13 mouse cellular contexts compared by ENCODE assay signal in the genomic region with DNA sequence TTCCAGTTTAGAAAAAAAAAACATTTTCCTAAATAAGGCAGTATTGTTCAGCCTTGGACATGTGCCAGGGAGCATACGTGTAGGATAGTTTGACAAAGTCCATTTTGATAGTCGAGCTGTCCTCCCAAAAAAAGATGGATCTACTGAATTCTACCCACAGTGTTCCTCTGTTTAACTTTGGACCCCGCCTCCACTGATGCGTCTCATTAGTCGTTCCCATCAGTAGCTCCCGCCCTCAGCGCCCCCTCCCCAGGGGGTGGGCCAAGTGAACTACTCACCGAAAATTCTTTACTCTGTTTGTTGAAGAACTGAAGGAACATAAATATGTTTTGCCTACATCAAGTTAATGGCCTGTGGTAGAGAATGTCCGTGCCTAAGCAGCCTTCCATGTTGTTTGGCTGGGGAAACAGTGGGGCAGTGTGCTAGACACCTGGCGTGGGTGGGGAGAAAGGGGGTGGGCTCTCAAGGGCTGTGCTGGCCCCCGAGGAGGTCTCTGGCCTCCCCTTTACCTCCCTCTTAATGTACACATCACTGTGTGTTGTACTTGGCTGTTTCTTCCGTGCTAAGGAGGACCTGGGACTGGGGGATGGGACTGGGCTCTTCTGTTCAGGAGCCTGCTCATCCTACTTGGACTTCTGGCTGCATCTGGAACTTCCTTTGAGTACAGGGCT. TPM values are rescaled to one million over a fixed set of nuclear protein-coding genes. Genes with fewer than 3 reads are reported as not detected.
DNase-seq lines count a peak whose midpoint lies in the region; ATAC-seq and TF ChIP-seq lines count a peak whose summit lies in the region.
"Had no signal": no experiment of that assay in that cellular context is flagged by ENCODE, and none has a peak within 500 bp of the region (broad histone marks: within the 10 kb centered on the region; RNA-seq: fewer than 3 reads in every experiment).

No protein-coding gene starts in this region.

- H3K9ac ChIP-seq in lung, postnatal 0 days (replicated peaks; ENCODE audit: low read depth), result no peak overlapping the region
- no peak overlapping the region for H3K9ac ChIP-seq in embryonic facial prominence, embryonic 15.5 days
- no peak overlapping the region for H3K9ac ChIP-seq in limb, embryonic 13.5 days
- H3K9ac ChIP-seq: liver, embryonic 14.5 days; midbrain, embryonic 12.5 days had no signal

- ATAC-seq in lung, postnatal 0 days, result no peak; the same call in 1 of the 2 replicates
- ATAC-seq in embryonic facial prominence, embryonic 15.5 days (ENCODE audit: insufficient number of reproducible peaks, low FRiP score, low TSS enrichment, low read depth), result peak; percentile 29; the same call in 1 of the 2 replicates
- ATAC-seq in limb, embryonic 13.5 days (ENCODE audit: low FRiP score, low read depth), result 0 out of 2 replicates have a peak, but pooled peaks have one; percentile 54
- ATAC-seq: Patski had no signal

- H3K4me3 ChIP-seq in lung, postnatal 0 days (ENCODE audit: low read depth, low read length), result no peak overlapping the region
- H3K4me3 ChIP-seq in embryonic facial prominence, embryonic 15.5 days (replicated peaks), result no peak overlapping the region
- H3K4me3 ChIP-seq in limb, embryonic 13.5 days, result no peak overlapping the region
- H3K4me3 ChIP-seq: midbrain, embryonic 12.5 days had no signal

- WGBS in lung, postnatal 0 days, result 33% methylated on average over 12 of the region's 12 CpGs
- WGBS in embryonic facial prominence, embryonic 15.5 days, result 54% methylated on average over 12 of the region's 12 CpGs
- 59% methylated on average over 12 of the region's 12 CpGs for WGBS in limb, embryonic 13.5 days

- H3K27me3 ChIP-seq in lung, postnatal 0 days (replicated peaks; ENCODE audit: insufficient read depth, low read length), result no peaks in the 10 kb centered on the region
- H3K27me3 ChIP-seq in embryonic facial prominence, embryonic 15.5 days, result no peaks in the 10 kb centered on the region
- no peaks in the 10 kb centered on the region for H3K27me3 ChIP-seq in limb, embryonic 13.5 days
- H3K27me3 ChIP-seq: midbrain, embryonic 12.5 days had no signal

- no peak; the same call in 1 of the 2 replicates for TF ChIP-seq EP300 in lung, postnatal 0 days (IDR thresholded peaks at IDR 0.05)

- no peaks in the 10 kb centered on the region for H3K9me3 ChIP-seq in lung, postnatal 0 days (ENCODE audit: low read length)
- H3K9me3 ChIP-seq in embryonic facial prominence, embryonic 15.5 days (replicated peaks), result peaks cover 1% of the 10 kb centered on the region; the same call in 1 of the 2 replicates
- H3K9me3 ChIP-seq in limb, embryonic 13.5 days, result peaks cover 17% of the 10 kb centered on the region

- DNase-seq in heart, postnatal 14 days, result peak; percentile 23 to 42
- no peak for DNase-seq in heart, postnatal 25 days (ENCODE audit: low spot score)
- DNase-seq in lung, postnatal 0 days (ENCODE audit: low spot score), result peak; percentile 61
- no peak for DNase-seq in lung, postnatal 4 days
- DNase-seq in thymus, postnatal 10 days (ENCODE audit: low spot score in 2 of 2), result no peak
- DNase-seq in gastrocnemius, postnatal 14 days, result no peak
- DNase-seq: adrenal gland, postnatal 10 days; right cerebral cortex, postnatal 4 days had no signal

- no peak overlapping the region for H3K4me2 ChIP-seq in lung, postnatal 0 days (replicated peaks; ENCODE audit: low read depth, low read length)
- no peak overlapping the region for H3K4me2 ChIP-seq in embryonic facial prominence, embryonic 15.5 days (replicated peaks)
- peak overlapping the region; percentile 11; the same call in 1 of the 2 replicates for H3K4me2 ChIP-seq in limb, embryonic 13.5 days (replicated peaks)
- H3K4me2 ChIP-seq: midbrain, embryonic 12.5 days had no signal

- H3K4me1 ChIP-seq in lung, postnatal 0 days (ENCODE audit: insufficient read depth, low read depth, low read length), result no peaks in the 10 kb centered on the region
- 0 out of 2 replicates have a peak, but pooled peaks cover 9% of the 10 kb centered on the region for H3K4me1 ChIP-seq in embryonic facial prominence, embryonic 15.5 days
- H3K4me1 ChIP-seq in limb, embryonic 13.5 days, result peaks cover 43% of the 10 kb centered on the region

- no peaks in the 10 kb centered on the region for H3K36me3 ChIP-seq in lung, postnatal 0 days (ENCODE audit: insufficient read depth, low read length)
- no peaks in the 10 kb centered on the region for H3K36me3 ChIP-seq in embryonic facial prominence, embryonic 15.5 days
- H3K36me3 ChIP-seq in limb, embryonic 13.5 days, result 0 out of 2 replicates have a peak, but pooled peaks cover 1% of the 10 kb centered on the region
- H3K36me3 ChIP-seq: midbrain, embryonic 12.5 days had no signal

- H3K27ac ChIP-seq in lung, postnatal 0 days (ENCODE audit: low read length), result no peak overlapping the region
- peak overlapping the region; percentile 35; the same call in 1 of the 2 replicates for H3K27ac ChIP-seq in embryonic facial prominence, embryonic 15.5 days (replicated peaks)
- H3K27ac ChIP-seq in limb, embryonic 13.5 days, result peak overlapping the region; percentile 72; the same call in 1 of the 2 replicates
- H3K27ac ChIP-seq: liver, embryonic 14.5 days; midbrain, embryonic 12.5 days had no signal

- TF ChIP-seq CTCF in lung, postnatal 0 days (IDR thresholded peaks at IDR 0.05), result no peak

- intact Hi-C loops in heart, postnatal 14 days (cut with DNase I), result no loop called here
- intact Hi-C loops in heart, postnatal 25 days (cut with DNase I), result no loop called here
- intact Hi-C loops in gastrocnemius, postnatal 14 days (cut with DNase I; ENCODE audit: low total_unique reads), result no loop called here

RNA-seq across cellular contexts. Expression of a gene that starts 7.1 kb away (rescaled TPM):
- total RNA-seq in heart, postnatal 14 days (2021), result 10 to 100 TPM; 51.2 to 65.0 TPM
- total RNA-seq in heart, postnatal 25 days (2021), result 10 to 100 TPM; 12.3 to 15.2 TPM
- polyA plus RNA-seq in lung, postnatal 0 days (2015; fragmentation: Nextera tagmentation; extraction: Ambion mirVana), result 436 and 472 TPM in 2 replicates
- 1,312 and 1,376 TPM in 2 replicates for polyA plus RNA-seq in embryonic facial prominence, embryonic 15.5 days (2015; fragmentation: Nextera tagmentation; extraction: Ambion mirVana)
- 1,770 and 1,957 TPM in 2 replicates for polyA plus RNA-seq in limb, embryonic 13.5 days (2015; fragmentation: Nextera tagmentation; extraction: Ambion mirVana)
- total RNA-seq in gastrocnemius, postnatal 14 days (2021), result 100 to 1,000 TPM in 1 of 2 experiments, 10 to 100 TPM in 1; 64.5 to 101 TPM

RNA-seq across cellular contexts. Expression of a gene that starts 36.9 kb away (rescaled TPM):
- 1 to 10 TPM; 2.9 to 3.1 TPM for total RNA-seq in heart, postnatal 14 days (2021)
- 1 to 10 TPM; 1.9 to 3.1 TPM for total RNA-seq in heart, postnatal 25 days (2021)
- polyA plus RNA-seq in lung, postnatal 0 days (2015; fragmentation: Nextera tagmentation; extraction: Ambion mirVana), result 6.1 and 6.3 TPM in 2 replicates
- polyA plus RNA-seq in embryonic facial prominence, embryonic 15.5 days (2015; fragmentation: Nextera tagmentation; extraction: Ambion mirVana), result 30.9 and 33.1 TPM in 2 replicates
- polyA plus RNA-seq in limb, embryonic 13.5 days (2015; fragmentation: Nextera tagmentation; extraction: Ambion mirVana), result 52.3 and 55.4 TPM in 2 replicates
- total RNA-seq in gastrocnemius, postnatal 14 days (2021), result 1 to 10 TPM; 1.3 to 2.1 TPM

Comparison
In these comparisons a context has a peak if more than half of its experiments do, and no peak if none do; other contexts are left out.
1. DNase-seq: peak in heart, postnatal 14 days (2 of 2) and lung, postnatal 0 days (single experiment); none in heart, postnatal 25 days (single experiment), lung, postnatal 4 days (0 of 2), thymus, postnatal 10 days (0 of 2) and gastrocnemius, postnatal 14 days (single experiment).